Mouse (Mus musculus) bone marrow macrophage, adult 2 months (primary cell): ENCODE results near the gene 0610010K14Rik. TPM values are rescaled to one million over a fixed set of nuclear protein-coding genes. Genes with fewer than 3 reads are reported as not detected.

Experiments used
- H3K27ac ChIP-seq: 2 replicates; pipeline ENCODE4 v1.5.1; 2012; ENCODE audit warnings: low read depth, low read length; ENCODE audit not compliant: insufficient read depth
- H3K4me1 ChIP-seq: 2 replicates; pipeline ENCODE4 v1.6.1; 2012; ENCODE audit warnings: low read length; ENCODE audit not compliant: control insufficient read depth, insufficient read depth
- H3K4me3 ChIP-seq: 2 replicates; pipeline ENCODE4 v1.5.1; 2012; ENCODE audit warnings: mild to moderate bottlenecking, low read length, moderate library complexity; ENCODE audit not compliant: insufficient read depth
- CTCF ChIP-seq: IDR thresholded peaks from 2 replicates; pipeline ENCODE4 v1.5.1; 2012; ENCODE audit warnings: low read depth, mild to moderate bottlenecking, low read length, moderate library complexity
- POLR2A ChIP-seq: IDR thresholded peaks from 2 replicates; pipeline ENCODE4 v1.6.1; 2012; ENCODE audit warnings: mild to moderate bottlenecking, low read depth, low read length, borderline replicate concordance
- polyA plus RNA-seq: library from polyadenylated mRNA; stranded (reverse); fragments of >200 nt; gene quantifications from 2 replicates; pipeline ENCODE4 v1.2.4, GENCODE M21; 2012; ENCODE audit not compliant: missing spikeins, insufficient read depth, insufficient read length

The 0610010K14Rik gene
- 49.9 and 53.0 TPM in 2 replicates for polyA plus RNA-seq

DNA sequence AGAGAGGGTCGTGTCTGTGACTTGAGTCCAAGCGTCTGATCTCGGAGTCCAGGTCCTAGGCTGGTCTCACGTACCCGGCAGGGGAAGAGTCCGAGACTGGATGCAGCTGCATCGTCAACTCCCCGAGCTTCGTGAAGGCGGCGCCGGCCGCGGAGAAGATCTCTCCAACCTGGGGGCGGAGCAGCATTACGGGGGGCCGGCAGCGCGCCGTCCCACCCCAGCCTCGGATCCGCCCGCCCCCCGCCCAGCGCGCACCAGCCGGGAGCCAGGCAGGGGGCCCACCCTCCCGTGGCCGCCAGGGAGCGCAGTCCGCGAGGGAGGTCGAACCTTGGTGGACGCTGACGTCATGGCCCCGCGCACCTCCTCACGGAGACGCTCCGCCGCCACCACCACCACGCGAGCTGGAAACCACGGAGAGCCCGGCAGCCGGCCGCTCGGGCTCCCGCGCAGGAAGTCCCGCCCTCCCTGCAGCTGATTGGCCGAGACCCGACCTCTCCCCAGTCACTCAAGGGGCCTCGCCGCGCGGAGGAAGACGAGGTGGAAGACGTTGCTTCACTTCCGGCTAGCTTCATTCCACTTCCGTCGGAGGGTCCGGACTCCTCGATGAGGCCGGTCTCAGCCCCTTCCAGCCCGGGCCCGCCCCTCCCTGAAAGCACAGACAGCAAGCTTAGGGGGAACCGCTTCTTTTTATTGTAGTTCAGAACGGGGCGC is at the start of gene 0610010K14Rik:
Gene 0610010K14Rik, minus strand, starts transcription at position 458 of the 711 bp plus-strand sequence.
- Histone ChIP-seq H3K27ac (peak within 1 kb of the TSS; percentile 92), H3K4me1 (peaks cover 20% of the 10 kb centered on the region), H3K4me3 (peak within 1 kb of the TSS; percentile 94)
- TF ChIP-seq CTCF (no peak), POLR2A (no peak)

DNA sequence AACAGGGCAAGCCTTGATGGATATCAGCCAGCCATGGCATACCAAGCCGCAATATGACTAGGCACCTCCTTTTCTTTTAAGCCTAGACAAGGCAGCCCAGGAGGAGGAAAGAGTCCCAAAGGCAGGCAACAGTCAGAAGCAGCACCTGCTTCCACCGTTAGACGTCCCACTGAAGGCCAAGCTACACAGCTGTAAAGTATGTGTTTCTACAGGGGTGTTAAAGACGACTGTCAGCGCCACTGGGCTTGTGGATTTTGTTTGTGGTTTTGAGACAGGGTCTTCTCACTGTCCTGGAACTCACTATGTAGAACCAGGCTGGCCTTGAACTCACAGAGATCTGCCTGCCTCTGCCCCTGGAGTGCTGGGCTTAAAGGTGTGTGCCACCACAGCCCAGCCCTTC is 48.0 kb upstream of the 0610010K14Rik start:
- peaks cover 11% of the 10 kb centered on the region for H3K4me1 ChIP-seq
- TF ChIP-seq POLR2A: no peak
- TF ChIP-seq CTCF: no peak
- no peak overlapping the region for H3K4me3 ChIP-seq
- no peak overlapping the region for H3K27ac ChIP-seq

DNA sequence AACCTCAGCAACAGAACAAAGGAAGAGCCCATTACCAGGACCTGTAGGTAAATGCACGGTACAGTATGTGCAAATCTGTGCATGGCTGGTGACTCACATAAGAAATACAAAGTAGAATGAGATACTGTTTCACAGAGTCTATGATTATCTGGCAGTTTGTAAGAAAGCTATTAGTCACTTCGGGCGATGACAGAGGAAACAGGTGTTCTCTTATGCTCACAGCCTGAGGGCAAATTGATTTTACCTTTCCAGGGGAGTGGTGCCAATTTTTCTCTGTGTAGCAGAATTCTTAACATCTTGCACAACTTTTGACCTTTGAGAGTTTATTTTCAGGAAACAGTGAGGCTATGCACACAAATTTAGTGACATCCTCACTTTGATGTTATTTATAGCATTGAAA is 47.0 kb upstream of the 0610010K14Rik start:
- H3K27ac ChIP-seq: no peak overlapping the region
- peaks cover 17% of the 10 kb centered on the region for H3K4me1 ChIP-seq
- no peak overlapping the region for H3K4me3 ChIP-seq
- TF ChIP-seq POLR2A (no peak), CTCF (no peak)

DNA sequence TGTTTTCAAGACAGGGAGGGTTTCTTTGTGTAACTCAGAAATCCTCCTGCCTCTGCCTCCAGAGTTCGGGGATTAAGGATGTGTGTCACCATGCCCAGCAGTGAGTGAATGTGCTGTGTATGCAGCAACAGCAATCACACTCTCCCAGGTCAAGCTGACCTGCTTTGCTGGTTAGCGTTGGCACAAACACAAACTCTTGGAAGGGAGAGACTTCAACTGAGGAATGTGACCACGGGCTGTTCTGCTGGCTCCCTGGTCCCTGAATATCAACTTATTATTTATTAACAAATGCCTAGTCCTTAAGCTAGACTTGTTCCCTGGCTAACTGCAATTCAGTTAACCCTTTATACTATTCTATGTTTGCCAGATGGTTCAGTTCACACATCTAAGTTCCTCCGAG is 46.0 kb upstream of the 0610010K14Rik start:
- H3K4me3 ChIP-seq: no peak overlapping the region
- no peak for TF ChIP-seq POLR2A
- no peak for TF ChIP-seq CTCF
- no peak overlapping the region for H3K27ac ChIP-seq
- peaks cover 10% of the 10 kb centered on the region for H3K4me1 ChIP-seq

DNA sequence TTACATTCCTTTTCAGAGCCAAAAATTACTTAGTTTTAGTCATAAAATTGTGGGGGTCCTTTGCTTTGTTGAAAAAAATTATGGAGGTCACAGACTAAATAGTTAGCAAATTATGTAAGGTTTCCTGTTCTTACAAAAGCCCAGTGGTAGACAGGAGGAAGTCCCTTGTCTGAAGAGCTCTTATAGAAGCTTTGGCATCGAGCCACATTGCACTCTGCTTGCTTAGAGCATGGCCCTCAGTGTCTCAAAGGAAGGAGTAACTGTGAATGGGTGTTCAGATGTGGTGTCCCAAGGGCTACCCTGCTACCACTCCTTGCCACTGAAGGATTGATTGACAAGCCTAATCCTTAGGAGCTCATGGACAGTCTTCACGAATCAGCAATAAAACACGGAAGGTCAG is 42.7 kb upstream of the 0610010K14Rik start:
- no peak for TF ChIP-seq POLR2A
- TF ChIP-seq CTCF: no peak
- H3K4me3 ChIP-seq: no peak overlapping the region

DNA sequence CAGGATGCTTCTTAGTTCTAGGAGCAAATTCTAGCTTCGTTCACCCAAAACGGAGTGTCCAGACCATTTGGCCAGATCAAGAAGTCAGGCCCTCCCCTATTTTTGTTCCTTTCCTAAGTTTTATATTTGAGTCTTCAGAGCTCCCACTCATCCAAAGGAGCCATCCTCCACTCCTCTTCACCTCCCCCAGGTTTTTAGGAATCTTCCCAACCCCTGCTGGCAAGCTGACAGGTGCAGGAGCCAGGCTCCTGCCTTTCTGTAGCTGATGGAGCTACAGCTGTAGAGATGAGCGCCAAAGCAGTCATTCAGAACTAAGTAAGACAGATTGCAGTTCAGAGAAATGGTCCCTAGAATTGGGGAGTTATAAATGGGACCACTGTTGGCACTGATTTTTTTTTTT is 41.2 kb upstream of the 0610010K14Rik start:
- peaks cover 8% of the 10 kb centered on the region for H3K4me1 ChIP-seq

More for the DNA sequence above, 42.7 kb upstream of the 0610010K14Rik start:
- H3K4me1 ChIP-seq: peaks cover 8% of the 10 kb centered on the region
- H3K27ac ChIP-seq: no peak overlapping the region

DNA sequence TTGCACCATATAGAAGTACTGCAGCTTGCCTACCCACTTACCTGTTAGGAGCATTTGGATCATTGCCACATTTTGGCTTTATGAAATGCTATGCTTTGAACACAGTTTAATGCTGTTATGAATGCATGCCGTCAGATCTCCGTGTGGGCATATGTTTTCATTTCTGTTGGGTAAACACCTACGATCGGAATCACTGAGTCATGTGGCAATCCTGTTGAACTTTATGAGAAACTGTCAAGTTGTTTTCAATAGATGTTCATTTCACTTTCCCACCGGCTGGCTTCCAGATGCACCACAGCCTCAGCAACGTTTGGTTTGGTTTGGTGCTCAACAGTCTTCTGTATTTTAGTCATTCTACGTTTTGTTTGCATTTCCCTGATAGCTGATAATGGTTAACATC is 33.9 kb upstream of the 0610010K14Rik start:
- H3K27ac ChIP-seq: no peak overlapping the region
- no peak overlapping the region for H3K4me3 ChIP-seq
- H3K4me1 ChIP-seq: no peaks in the 10 kb centered on the region
- TF ChIP-seq CTCF: no peak

More for the DNA sequence above, 41.2 kb upstream of the 0610010K14Rik start:
- no peak for TF ChIP-seq CTCF
- TF ChIP-seq POLR2A: no peak
- Histone ChIP-seq H3K27ac (no peak overlapping the region), H3K4me3 (no peak overlapping the region)

DNA sequence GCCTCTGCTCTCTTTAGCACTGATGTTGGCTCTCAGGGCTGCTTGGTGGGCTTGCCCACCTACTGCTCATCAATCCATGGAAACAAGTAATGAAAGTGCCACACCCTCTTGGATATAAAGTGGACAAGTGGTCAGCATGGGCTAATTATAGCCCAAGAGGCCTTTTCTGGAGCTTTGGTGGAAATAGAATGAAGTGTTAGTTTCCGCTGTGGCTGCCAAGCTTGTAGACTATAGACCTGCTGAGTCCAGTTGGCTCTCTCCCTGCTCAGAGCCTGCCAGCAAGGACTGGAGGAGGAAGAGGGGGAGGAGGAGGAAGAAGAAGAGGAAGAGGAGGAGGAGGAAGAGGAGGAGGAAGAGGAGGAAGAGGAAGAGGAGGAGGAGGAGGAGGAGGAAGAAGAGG is 28.7 kb upstream of the 0610010K14Rik start:
- TF ChIP-seq POLR2A (no peak), CTCF (no peak)

DNA sequence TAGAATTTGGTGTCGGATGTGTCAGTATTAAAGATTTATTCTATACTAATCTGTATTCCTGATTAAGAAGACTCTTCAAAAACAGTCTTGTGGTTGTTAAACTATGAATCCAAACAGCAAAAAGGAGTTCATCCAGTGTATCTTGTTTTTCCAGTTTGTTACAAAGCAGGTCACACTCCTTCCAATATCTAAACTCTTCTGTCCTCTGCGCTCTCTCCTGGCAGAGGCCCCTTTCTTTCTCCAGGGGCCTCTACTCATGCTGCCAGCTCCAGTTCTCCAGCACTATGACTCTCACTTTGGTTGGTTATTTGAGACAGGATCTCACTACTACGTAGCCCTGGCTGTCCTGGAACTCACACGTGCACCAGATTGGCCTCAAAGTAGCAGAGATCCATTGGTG is 28.1 kb upstream of the 0610010K14Rik start:
- no peak overlapping the region for H3K4me3 ChIP-seq
- peaks cover 23% of the 10 kb centered on the region for H3K4me1 ChIP-seq
- no peak overlapping the region for H3K27ac ChIP-seq
- TF ChIP-seq POLR2A: no peak
- TF ChIP-seq CTCF: no peak

More for the DNA sequence above, 28.7 kb upstream of the 0610010K14Rik start:
- Histone ChIP-seq H3K4me3 (no peak overlapping the region), H3K27ac (no peak overlapping the region), H3K4me1 (peaks cover 23% of the 10 kb centered on the region)

DNA sequence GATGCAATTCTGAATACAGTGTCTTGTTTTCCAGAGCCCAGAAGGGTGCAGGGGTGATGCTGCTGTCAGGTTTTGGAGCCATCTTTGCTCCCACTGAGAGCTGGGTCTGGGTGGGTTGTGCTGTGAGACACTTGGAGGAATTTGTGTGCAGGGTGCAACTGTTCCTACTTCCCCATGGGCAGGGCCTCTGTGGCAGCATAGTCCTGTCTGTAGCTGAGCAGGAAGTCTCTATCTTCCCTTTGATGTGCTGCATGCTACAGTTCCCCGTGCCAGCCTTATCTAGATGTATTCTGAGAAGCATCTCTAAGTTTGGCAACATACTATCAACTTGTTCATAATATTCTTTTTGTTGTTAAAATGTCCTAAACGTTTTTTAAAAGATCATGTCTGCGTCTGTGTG is 27.5 kb upstream of the 0610010K14Rik start:
- no peak overlapping the region for H3K4me3 ChIP-seq
- peaks cover 23% of the 10 kb centered on the region for H3K4me1 ChIP-seq
- H3K27ac ChIP-seq: no peak overlapping the region
- no peak for TF ChIP-seq CTCF
- TF ChIP-seq POLR2A: no peak
